Mouse (Mus musculus) heart, postnatal 0 days (tissue): ENCODE results near the gene Gm26602. TPM values are rescaled to one million over a fixed set of nuclear protein-coding genes. Genes with fewer than 3 reads are reported as not detected.

Experiments used
- ATAC-seq: fragments of 200-750 bp; cut with Nextera tagmentation; 2 replicates; pipeline ENCODE4 v1.8.0; 2017; ENCODE audit warnings: low read depth, moderate number of reproducible peaks, moderate library complexity; ENCODE audit not compliant: insufficient read depth
- DNase-seq: peaks from one replicate; pipeline ENCODE4 v3.0.0-alpha.2; 2016; ENCODE audit warnings: low spot score
- H3K27ac ChIP-seq: fragments of 300-500 bp; sonication (generic); 2 replicates; pipeline ENCODE4 v1.5.1; 2014; ENCODE audit warnings: low read depth, mild to moderate bottlenecking
- H3K27me3 ChIP-seq: fragments of 300-500 bp; sonication (generic); 2 replicates; pipeline ENCODE4 v1.6.1; 2014; ENCODE audit warnings: low read length, mixed read lengths; ENCODE audit not compliant: control insufficient read depth, insufficient read depth
- H3K36me3 ChIP-seq: fragments of 300-500 bp; sonication (generic); replicated peaks from 2 replicates; pipeline ENCODE4 v1.6.1; 2014; ENCODE audit warnings: low read length, mixed read lengths; ENCODE audit not compliant: control insufficient read depth, insufficient read depth
- H3K4me1 ChIP-seq: fragments of 300-500 bp; sonication (generic); 2 replicates; pipeline ENCODE4 v1.6.1; 2014; ENCODE audit warnings: antibody characterized with exemption; ENCODE audit not compliant: control insufficient read depth, insufficient read depth
- H3K4me2 ChIP-seq: fragments of 300-500 bp; sonication (generic); 2 replicates; pipeline ENCODE4 v1.6.1; 2014; ENCODE audit warnings: low read depth, mild to moderate bottlenecking, low read length, moderate library complexity
- H3K4me3 ChIP-seq: fragments of 300-500 bp; sonication (generic); 2 replicates; pipeline ENCODE4 v1.5.1; 2014; ENCODE audit warnings: low read depth, low read length
- H3K9ac ChIP-seq: fragments of 300-500 bp; sonication (generic); replicated peaks from 2 replicates; pipeline ENCODE4 v1.6.1; 2014; ENCODE audit warnings: low read depth, low read length, mixed read lengths
- H3K9me3 ChIP-seq: fragments of 300-500 bp; sonication (generic); replicated peaks from 2 replicates; pipeline ENCODE4 v1.6.1; 2016; ENCODE audit warnings: low read length; ENCODE audit not compliant: control insufficient read depth
- CTCF ChIP-seq: IDR thresholded peaks from 2 replicates; pipeline ENCODE4 v1.5.1; 2016; ENCODE audit warnings: antibody characterized with exemption, control low read depth, low read depth
- EP300 ChIP-seq: IDR thresholded peaks from 2 replicates; pipeline ENCODE4 v1.6.1; 2016; ENCODE audit warnings: antibody characterized with exemption, low read depth
- WGBS: fragments of 180-500 bp; shearing (Covaris S2); extraction: QIAGEN DNeasy Blood & Tissue Kit; methylation state at CpG from one replicate; pipeline ENCODE4 v1.1.7; 2014; 5-methylcytosine and 5-hydroxymethylcytosine counted together
- polyA plus RNA-seq: library from polyadenylated mRNA; unstranded; fragments of >200 nt; fragmentation: Nextera tagmentation; extraction: Ambion mirVana; gene quantifications from 2 replicates; pipeline ENCODE4 v1.2.1, GENCODE M21; 2015
- total RNA-seq: library from RNA; depleted of rRNA; stranded (reverse); fragments of >200 nt; gene quantifications from 2 replicates; pipeline ENCODE4 v1.2.3, GENCODE M21; 2014; ENCODE audit warnings: low replicate concordance

The Gm26602 gene
- total and polyA plus RNA-seq, 2 experiments from 2014 or later: 4.0 TPM; not detected in 1

- H3K4me2 ChIP-seq: no peak overlapping the region
- H3K27me3 ChIP-seq: peaks cover 61% of the 10 kb centered on the region
- WGBS: 11% methylated on average over 21 of the region's 21 CpGs
- H3K36me3 ChIP-seq: no peaks in the 10 kb centered on the region
- H3K9me3 ChIP-seq: no peaks in the 10 kb centered on the region
- no peak overlapping the region for H3K4me3 ChIP-seq
- no peak overlapping the region for H3K9ac ChIP-seq
- ATAC-seq (no peak), DNase-seq (no peak)
- H3K27ac ChIP-seq: no peak overlapping the region
- peaks cover 25% of the 10 kb centered on the region for H3K4me1 ChIP-seq
- TF ChIP-seq EP300: no peak
- no peak for TF ChIP-seq CTCF
Observed at GRCm38 (mm10) chr10:79919251-79919849, 8.7 kb downstream of the Gm26602 start.

- H3K9me3 ChIP-seq: no peaks in the 10 kb centered on the region
- DNase-seq (no peak), ATAC-seq (no peak)
- H3K9ac ChIP-seq: no peak overlapping the region
- TF ChIP-seq EP300: no peak
- TF ChIP-seq CTCF: no peak
- peaks cover 17% of the 10 kb centered on the region for H3K4me1 ChIP-seq
- WGBS: 27% methylated on average over 26 of the region's 26 CpGs
- H3K36me3 ChIP-seq: no peaks in the 10 kb centered on the region
- no peak overlapping the region for H3K27ac ChIP-seq
- H3K4me3 ChIP-seq: peak overlapping the region; percentile 12; the same call in 1 of the 2 replicates
- peaks cover 61% of the 10 kb centered on the region for H3K27me3 ChIP-seq
- H3K4me2 ChIP-seq: no peak overlapping the region
Observed at GRCm38 (mm10) chr10:79920056-79920890, 9.6 kb downstream of the Gm26602 start.

DNA sequence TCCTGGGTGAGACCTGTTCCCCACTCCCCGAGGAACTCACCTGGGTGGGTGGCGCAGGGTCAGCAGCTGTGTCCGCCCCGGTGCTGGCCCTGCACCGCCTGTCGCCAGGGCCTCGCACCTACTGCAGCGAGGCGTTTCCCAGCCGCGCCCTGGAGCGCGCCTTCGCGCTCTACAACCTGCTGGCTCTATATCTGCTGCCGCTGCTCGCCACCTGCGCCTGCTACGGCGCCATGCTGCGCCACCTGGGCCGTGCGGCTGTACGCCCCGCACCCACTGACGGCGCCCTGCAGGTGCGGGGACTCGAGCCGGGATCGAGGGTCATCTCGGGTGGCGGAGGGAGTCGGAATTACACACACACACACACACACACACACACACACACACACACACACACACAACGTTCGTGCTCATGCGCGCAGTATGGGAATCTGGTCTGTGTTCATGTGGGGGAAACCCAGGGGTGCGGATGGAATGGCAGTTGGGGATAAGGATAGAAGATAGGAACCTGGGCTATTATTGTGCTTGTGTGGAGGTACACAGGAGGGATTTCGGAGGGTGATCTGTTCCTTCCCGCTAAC is 10.4 kb downstream of the Gm26602 start, which contains the start of gene R3hdm4:
TSS of gene R3hdm4 (minus strand) at position 251 of the 578 bp plus-strand sequence.
- Histone ChIP-seq H3K4me1 (peaks cover 14% of the 10 kb centered on the region), H3K27me3 (peaks cover 61% of the 10 kb centered on the region), H3K4me3 (peak within 1 kb of the TSS; percentile 12), H3K4me2 (peak within 1 kb of the TSS; percentile 43), H3K9me3 (no peaks in the 10 kb centered on the region), H3K36me3 (no peaks in the 10 kb centered on the region), H3K9ac (no peak within 1 kb of the TSS), H3K27ac (no peak within 1 kb of the TSS)
- no peak for ATAC-seq
- TF ChIP-seq EP300: no peak
- TF ChIP-seq CTCF: no peak
- WGBS: 7% methylated on average over 34 of the region's 41 CpGs
- no peak for DNase-seq

GRCm38 (mm10) chr10:79921572-79921971 is 10.9 kb downstream of the Gm26602 start:
- H3K4me3 ChIP-seq: peak overlapping the region; percentile 12
- WGBS: 3% methylated on average over 34 of the region's 34 CpGs
- peaks cover 16% of the 10 kb centered on the region; the same call in 1 of the 2 replicates for H3K4me1 ChIP-seq
- no peak overlapping the region for H3K9ac ChIP-seq
- H3K9me3 ChIP-seq: no peaks in the 10 kb centered on the region
- H3K27ac ChIP-seq: no peak overlapping the region
- no peak for TF ChIP-seq EP300
- no peak for TF ChIP-seq CTCF
- no peaks in the 10 kb centered on the region for H3K36me3 ChIP-seq
- no peak for ATAC-seq
- peaks cover 61% of the 10 kb centered on the region for H3K27me3 ChIP-seq
- no peak for DNase-seq
- H3K4me2 ChIP-seq: peak overlapping the region; percentile 43

GRCm38 (mm10) chr10:79924998-79925784 is 14.5 kb downstream of the Gm26602 start:
- Histone ChIP-seq H3K4me1 (peaks cover 23% of the 10 kb centered on the region; the same call in 1 of the 2 replicates), H3K27ac (no peak overlapping the region), H3K9ac (no peak overlapping the region), H3K4me3 (no peak overlapping the region), H3K36me3 (no peaks in the 10 kb centered on the region), H3K9me3 (no peaks in the 10 kb centered on the region), H3K27me3 (peaks cover 32% of the 10 kb centered on the region), H3K4me2 (peak overlapping the region; percentile 95)
- TF ChIP-seq EP300 (no peak), CTCF (peak; percentile 99)
- ATAC-seq: peak; percentile 8; the same call in 1 of the 2 replicates
- WGBS: 9% methylated on average over 29 of the region's 29 CpGs
- DNase-seq: peak; percentile 84
